Mouse (Mus musculus) liver, postnatal 0 days (tissue): ENCODE measurements around the gene Gm3159.
"Not testable (repeated sequence)": the region's sequence is repeated elsewhere in the genome, so short reads cannot be mapped to it uniquely, and the experiment has no call there.

ENCODE experiments used
- CTCF ChIP-seq: sonication (generic); IDR thresholded peaks from 2 replicates; pipeline ENCODE4 v1.5.1; 2016; ENCODE audit warnings: antibody characterized with exemption, low read depth
- EP300 ChIP-seq: IDR thresholded peaks from 2 replicates; pipeline ENCODE4 v1.6.1; 2016; ENCODE audit warnings: antibody characterized with exemption, low read depth, mild to moderate bottlenecking

DNA sequence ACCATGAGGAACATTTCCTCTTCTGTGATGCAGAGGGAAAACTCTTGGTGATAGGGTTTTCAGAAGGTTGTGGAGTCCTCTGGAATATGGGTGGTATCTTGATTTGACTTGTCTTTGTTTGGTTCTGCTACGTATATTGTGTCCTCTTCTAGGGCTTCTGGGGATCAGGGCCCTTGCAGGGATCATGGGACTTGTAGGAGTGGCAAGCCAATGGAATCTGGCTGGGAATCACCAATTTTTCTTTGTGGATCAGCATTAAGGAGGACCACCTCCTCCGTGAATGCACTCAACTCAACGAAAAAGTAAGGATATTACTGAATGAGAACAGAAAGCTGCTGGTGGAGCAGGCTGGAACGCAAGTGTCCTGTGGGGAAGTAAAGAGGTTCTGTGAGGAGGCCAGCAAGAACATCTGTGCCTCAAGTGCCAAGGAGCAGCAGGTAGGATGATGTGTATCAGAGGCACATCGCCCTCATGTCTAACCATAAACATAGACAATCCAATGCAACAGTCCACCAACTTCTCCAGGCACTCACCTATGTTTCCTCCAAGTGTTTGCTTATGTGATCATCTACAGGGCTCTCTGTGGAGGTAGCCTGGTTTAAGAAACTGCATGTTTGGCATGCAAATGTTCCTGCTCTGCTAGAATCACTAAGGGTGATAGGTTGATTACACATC is 2.9 kb downstream of the Gm3159 start:
- TF ChIP-seq CTCF, EP300: not testable (repeated sequence)
